Mouse (Mus musculus) forebrain, embryonic 11.5 days (tissue): ENCODE results near the gene Tm7sf3. TPM values are rescaled to one million over a fixed set of nuclear protein-coding genes. Genes with fewer than 3 reads are reported as not detected.

Experiments
- ATAC-seq: fragments of 200-750 bp; cut with Nextera tagmentation; replicated peaks from 2 replicates; pipeline ENCODE4 v1.8.0; 2017; ENCODE audit warnings: moderate TSS enrichment; ENCODE audit not compliant: low FRiP score
- DNase-seq: peaks from one replicate; pipeline ENCODE4 v3.0.0-alpha.2; 2017; ENCODE audit warnings: low spot score
- H3K27ac ChIP-seq: fragments of 300-500 bp; sonication (generic); 2 replicates; pipeline ENCODE4 v1.5.1; 2014; ENCODE audit warnings: low read depth, low read length
- H3K27me3 ChIP-seq: fragments of 300-500 bp; sonication (generic); 2 replicates; pipeline ENCODE4 v1.6.1; 2014; ENCODE audit warnings: mild to moderate bottlenecking, low read length, mixed read lengths; ENCODE audit not compliant: control insufficient read depth, insufficient read depth
- H3K36me3 ChIP-seq: fragments of 300-500 bp; sonication (generic); 2 replicates; pipeline ENCODE4 v1.6.1; 2014; ENCODE audit warnings: mild to moderate bottlenecking, low read length, moderate library complexity, mixed read lengths; ENCODE audit not compliant: control insufficient read depth, insufficient read depth
- H3K4me1 ChIP-seq: fragments of 300-500 bp; sonication (generic); replicated peaks from 2 replicates; pipeline ENCODE4 v1.6.1; 2014; ENCODE audit warnings: low read length, mixed read lengths; ENCODE audit not compliant: control insufficient read depth, insufficient read depth
- H3K4me2 ChIP-seq: fragments of 300-500 bp; sonication (generic); 2 replicates; pipeline ENCODE4 v1.6.1; 2014; ENCODE audit warnings: low read depth, mild to moderate bottlenecking, low read length, moderate library complexity, mixed read lengths; ENCODE audit not compliant: severe bottlenecking
- H3K4me3 ChIP-seq: fragments of 300-500 bp; sonication (generic); 2 replicates; pipeline ENCODE4 v1.5.1; 2014; ENCODE audit warnings: low read depth, low read length
- H3K9ac ChIP-seq: fragments of 300-500 bp; sonication (generic); 2 replicates; pipeline ENCODE4 v1.6.1; 2014; ENCODE audit warnings: low read length
- H3K9me3 ChIP-seq: fragments of 300-500 bp; sonication (generic); 2 replicates; pipeline ENCODE4 v1.6.1; 2016; ENCODE audit warnings: low read length, mixed read lengths; ENCODE audit not compliant: control insufficient read depth
- WGBS: fragments of 180-500 bp; shearing (Covaris S2); extraction: QIAGEN DNeasy Blood & Tissue Kit; methylation state at CpG from one replicate; pipeline ENCODE4 v1.1.7; 2014; 5-methylcytosine and 5-hydroxymethylcytosine counted together
- polyA plus RNA-seq: library from polyadenylated mRNA; unstranded; fragments of >200 nt; fragmentation: Nextera tagmentation; extraction: Ambion mirVana; gene quantifications from 2 replicates; pipeline ENCODE4 v1.2.1, GENCODE M21; 2014

Tm7sf3 gene
- polyA plus RNA-seq = 25.4 and 26.5 TPM in 2 replicates

DNA sequence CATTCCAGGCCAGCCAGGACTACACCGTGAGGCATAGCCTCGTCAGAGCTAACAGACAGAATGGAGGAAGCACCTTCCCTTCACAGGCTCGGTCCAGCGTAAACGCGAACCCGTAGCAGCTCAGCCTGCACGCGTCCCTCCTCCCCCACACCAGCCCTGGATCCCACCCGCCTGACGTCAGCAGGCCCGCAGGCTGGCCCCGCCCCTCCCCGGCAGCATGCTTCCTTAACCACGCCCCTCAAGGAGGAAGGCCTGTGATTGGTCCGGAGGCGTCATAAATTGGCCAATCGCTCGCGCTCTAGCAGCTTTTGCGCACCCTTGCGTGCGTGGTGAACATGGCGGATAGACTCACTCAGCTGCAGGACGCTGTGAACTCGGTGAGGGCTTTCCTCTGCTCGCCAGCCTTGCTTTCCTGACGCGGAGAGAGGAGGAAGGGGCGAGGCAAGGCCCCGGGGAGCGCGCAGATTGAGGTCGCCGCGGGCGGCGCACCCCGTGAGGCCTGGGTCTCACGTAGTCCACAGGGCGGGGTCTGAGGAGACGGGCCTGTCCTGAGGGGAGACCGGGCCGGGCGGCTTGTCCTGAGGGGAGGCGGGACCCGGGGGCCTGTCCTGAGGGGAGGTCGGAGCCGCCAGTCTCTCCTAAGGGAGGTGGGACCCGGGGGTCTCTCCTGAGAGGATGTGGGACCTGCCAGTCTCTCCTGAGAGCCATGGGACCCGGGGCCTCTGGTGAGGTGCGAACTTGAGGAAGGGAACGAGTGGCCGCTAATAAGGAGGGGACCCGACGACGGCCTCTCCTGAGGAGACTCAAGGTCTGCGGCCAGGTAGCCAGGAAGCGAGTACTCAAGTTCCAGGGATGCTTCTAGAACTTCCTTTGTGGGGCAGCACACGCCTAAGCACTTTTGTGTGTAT lies at the start of gene Tm7sf3, which contains the start of gene Med21:
TSS of gene Tm7sf3 (minus strand) at position 549 of the 908 bp plus-strand sequence.
TSS of gene Med21 (plus strand) at position 272 of the 908 bp plus-strand sequence.
- peak within 1 kb of the TSS; percentile 71 for H3K4me3 ChIP-seq
- no peaks in the 10 kb centered on the region for H3K36me3 ChIP-seq
- H3K4me1 ChIP-seq = peaks cover 2% of the 10 kb centered on the region; the same call in 1 of the 2 replicates
- H3K9ac ChIP-seq = peak within 1 kb of the TSS; percentile 84
- no peaks in the 10 kb centered on the region for H3K9me3 ChIP-seq
- H3K27ac ChIP-seq = peak within 1 kb of the TSS; percentile 47; the same call in 1 of the 2 replicates
- DNase-seq (peak; percentile 100), ATAC-seq (peak; percentile 97)
- peak within 1 kb of the TSS; percentile 88 for H3K4me2 ChIP-seq
- no peaks in the 10 kb centered on the region for H3K27me3 ChIP-seq
- whole genome bisulfite sequencing = 1% methylated on average over 57 of the region's 60 CpGs

DNA sequence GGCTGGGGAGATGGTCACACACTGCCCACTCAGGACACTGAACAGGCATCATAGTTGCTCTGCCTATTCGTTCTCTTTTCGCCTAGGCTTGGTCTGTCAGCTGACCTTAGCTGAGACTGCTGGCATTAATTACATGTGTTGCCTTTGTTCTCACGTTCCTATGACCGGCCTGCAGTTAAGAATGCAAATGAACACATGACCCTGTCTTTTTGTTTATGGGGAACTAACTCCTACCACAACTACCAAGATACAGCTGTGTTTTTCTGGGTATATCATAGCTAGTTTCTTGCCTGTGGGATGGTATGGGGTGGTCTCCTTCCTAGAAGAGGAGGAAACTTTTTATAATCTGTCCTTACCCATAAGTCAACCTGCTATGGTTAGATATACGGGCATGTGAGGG lies 46.2 kb upstream of the Tm7sf3 start:
- DNase-seq (no peak), ATAC-seq (no peak)
- H3K4me1 ChIP-seq = no peaks in the 10 kb centered on the region
- no peak overlapping the region for H3K9ac ChIP-seq
- no peak overlapping the region for H3K27ac ChIP-seq
- no peaks in the 10 kb centered on the region for H3K9me3 ChIP-seq
- no peaks in the 10 kb centered on the region for H3K27me3 ChIP-seq
- WGBS = 79% methylated on average over 5 of the region's 5 CpGs
- no peak overlapping the region for H3K4me2 ChIP-seq
- H3K4me3 ChIP-seq = no peak overlapping the region
- no peaks in the 10 kb centered on the region for H3K36me3 ChIP-seq

DNA sequence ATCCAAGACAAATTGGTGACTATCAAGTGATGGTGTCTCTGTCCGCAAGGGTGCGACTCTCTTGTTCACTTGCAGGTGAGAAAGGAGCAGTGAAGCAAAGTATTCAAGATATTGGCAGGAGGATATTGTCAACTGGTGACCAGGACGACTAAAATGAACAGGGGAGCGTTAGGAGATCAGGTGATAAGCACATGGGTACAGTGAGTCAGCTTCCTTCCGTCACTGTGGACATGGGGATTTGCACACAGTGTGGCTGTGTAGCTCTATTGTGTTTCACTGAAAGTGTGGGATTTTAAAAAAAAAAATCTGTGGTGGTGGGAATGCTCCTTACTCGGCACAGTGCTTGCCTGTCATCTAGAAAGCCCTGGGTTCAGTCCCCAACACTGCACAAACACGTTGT lies 45.4 kb upstream of the Tm7sf3 start:
- no peak for ATAC-seq
- WGBS = 88% methylated on average over 7 of the region's 7 CpGs
- Histone ChIP-seq H3K27me3 (no peaks in the 10 kb centered on the region), H3K4me2 (no peak overlapping the region), H3K4me1 (no peaks in the 10 kb centered on the region), H3K36me3 (no peaks in the 10 kb centered on the region), H3K9me3 (no peaks in the 10 kb centered on the region), H3K4me3 (no peak overlapping the region), H3K9ac (no peak overlapping the region), H3K27ac (no peak overlapping the region)
- DNase-seq = no peak

DNA sequence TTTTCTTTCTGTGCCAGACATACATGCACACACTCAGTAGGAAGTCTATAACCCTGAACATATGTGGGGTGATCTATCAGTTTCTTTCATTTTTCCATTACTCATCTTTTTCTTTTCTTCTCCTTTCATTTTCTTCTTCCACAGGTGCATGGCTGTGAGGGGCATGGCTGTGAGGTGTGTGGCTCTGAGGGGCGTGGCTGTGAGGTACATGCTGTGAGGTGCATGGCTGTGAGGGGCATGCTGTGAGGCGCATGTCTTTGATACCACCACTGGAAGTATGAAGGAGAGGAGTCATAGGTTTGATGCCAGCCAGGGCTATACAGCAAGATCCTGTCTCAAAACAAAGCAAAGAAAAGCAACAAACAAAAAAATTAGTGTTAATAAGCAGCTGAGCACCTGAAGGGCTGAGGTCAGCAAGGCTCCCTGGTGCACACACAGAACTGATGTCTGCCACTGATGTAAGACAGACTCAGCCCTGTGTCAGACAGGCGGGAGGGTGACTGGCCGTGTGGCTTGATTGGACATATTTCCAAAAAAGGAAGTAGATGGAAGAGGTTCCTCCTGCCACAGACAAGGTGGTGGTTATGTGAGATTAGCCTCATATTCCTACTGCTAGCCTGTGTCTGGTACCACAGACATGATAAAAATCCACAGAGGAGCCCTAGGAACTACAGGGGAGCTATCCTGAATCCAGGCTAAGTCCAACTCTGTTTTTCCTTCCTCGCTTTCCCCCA lies 44.0 kb upstream of the Tm7sf3 start:
- no peak for ATAC-seq
- H3K9ac ChIP-seq = no peak overlapping the region
- H3K9me3 ChIP-seq = no peaks in the 10 kb centered on the region
- no peak overlapping the region for H3K4me2 ChIP-seq
- 82% methylated on average over 5 of the region's 5 CpGs for WGBS
- no peaks in the 10 kb centered on the region for H3K36me3 ChIP-seq
- no peak overlapping the region for H3K4me3 ChIP-seq
- no peak overlapping the region for H3K27ac ChIP-seq
- H3K27me3 ChIP-seq = no peaks in the 10 kb centered on the region
- H3K4me1 ChIP-seq = no peaks in the 10 kb centered on the region
- DNase-seq = no peak

DNA sequence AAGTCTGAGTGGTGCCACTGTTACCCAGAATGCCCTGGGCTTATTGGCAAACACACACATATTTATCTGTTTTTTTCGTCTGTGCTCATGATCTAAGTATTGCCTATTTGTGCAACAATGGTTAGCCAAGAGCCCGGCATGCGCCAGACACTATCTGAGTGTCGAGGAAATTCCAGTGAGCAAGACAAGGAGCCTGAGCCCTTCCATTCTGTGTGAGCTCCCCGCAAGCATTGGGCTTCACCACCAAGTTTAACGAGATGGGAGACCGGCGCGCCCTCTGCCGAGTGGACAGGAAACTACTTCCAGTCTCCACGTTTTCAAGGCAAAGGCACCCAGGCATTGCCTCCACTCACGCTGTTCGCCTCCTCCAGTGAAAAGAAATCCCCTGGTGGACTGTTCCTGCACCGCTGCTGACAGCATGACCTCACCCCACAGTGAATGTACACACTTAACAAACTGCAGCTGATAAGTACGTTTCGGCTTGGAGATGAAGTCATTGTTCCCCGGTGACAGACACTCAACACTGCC lies 43.2 kb upstream of the Tm7sf3 start:
- ATAC-seq (no peak), DNase-seq (no peak)
- H3K4me2 ChIP-seq = no peak overlapping the region
- WGBS = 85% methylated on average over 17 of the region's 17 CpGs
- no peaks in the 10 kb centered on the region for H3K4me1 ChIP-seq
- H3K9me3 ChIP-seq = no peaks in the 10 kb centered on the region
- H3K36me3 ChIP-seq = no peaks in the 10 kb centered on the region
- H3K27ac ChIP-seq = no peak overlapping the region
- H3K9ac ChIP-seq = no peak overlapping the region
- H3K4me3 ChIP-seq = no peak overlapping the region
- no peaks in the 10 kb centered on the region for H3K27me3 ChIP-seq

DNA sequence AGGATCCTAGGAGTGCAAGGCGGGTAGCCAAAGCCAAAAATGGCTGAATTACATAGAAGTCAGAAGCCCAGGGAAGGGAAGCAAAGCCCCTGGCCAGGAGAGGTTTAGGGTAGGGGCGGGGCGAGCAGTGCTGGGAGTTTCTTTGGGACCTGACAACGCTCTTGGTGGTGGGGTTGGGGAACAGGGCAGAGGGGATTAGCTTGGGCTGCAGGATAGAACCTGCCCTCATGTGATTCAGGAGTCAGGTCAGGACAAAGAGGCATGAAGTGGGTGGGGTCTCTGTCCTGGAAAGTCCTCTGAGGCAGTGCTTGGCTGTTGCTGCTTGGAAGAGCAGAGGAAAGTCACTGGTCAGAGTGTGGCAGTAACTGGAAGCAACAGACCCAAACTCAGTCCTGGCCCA lies 41.3 kb upstream of the Tm7sf3 start:
- Histone ChIP-seq H3K4me1 (no peaks in the 10 kb centered on the region), H3K9ac (no peak overlapping the region), H3K27ac (no peak overlapping the region), H3K27me3 (no peaks in the 10 kb centered on the region), H3K4me2 (no peak overlapping the region), H3K9me3 (no peaks in the 10 kb centered on the region), H3K36me3 (no peaks in the 10 kb centered on the region), H3K4me3 (no peak overlapping the region)
- WGBS = 77% methylated on average over 4 of the region's 4 CpGs
- no peak for ATAC-seq
- no peak for DNase-seq

DNA sequence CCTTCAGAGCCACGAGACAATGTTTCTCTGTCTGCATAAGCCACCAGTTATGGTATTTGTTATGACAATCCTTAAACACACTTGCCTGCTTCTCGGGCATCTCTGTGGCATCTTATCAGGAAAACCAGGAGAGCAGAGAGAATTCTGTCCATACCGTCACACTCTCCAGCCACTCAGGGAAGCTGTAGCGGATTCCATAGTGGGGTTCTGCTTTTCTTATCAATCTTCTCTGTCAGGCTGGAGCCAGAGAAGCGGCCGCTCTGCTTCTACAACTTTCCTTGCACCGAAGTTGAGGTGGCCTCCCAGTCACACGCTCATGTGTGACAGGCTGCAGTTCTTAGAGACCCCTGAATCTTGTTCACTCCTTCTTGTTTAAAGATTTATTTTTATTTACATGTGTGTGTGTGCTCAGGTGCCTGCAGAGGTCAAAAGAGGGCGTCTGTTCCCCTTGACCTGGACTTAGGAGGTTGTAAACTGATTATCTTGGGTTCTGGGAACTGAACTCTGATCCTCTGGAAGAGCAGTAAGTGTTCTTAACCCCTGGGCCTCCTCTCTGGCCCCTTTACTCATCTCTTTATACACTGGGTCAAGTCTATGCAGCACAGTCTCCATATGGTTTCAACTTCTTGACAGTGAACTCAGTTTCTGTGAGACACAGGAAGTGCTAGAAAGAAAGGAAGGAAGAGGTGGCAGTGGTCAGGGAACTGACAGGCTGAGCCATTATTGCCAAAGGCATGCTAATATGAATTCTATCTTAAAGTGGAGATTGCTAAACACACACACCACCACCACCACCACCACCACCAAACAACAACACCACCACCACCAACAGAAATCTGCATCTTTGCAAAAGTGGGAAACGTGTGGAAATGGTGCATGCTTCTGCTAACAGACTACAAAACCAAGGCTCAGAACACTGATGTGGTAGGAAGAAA lies 35.8 kb upstream of the Tm7sf3 start:
- H3K9me3 ChIP-seq = no peaks in the 10 kb centered on the region
- no peak overlapping the region for H3K9ac ChIP-seq
- DNase-seq = no peak
- no peak for ATAC-seq
- no peaks in the 10 kb centered on the region for H3K4me1 ChIP-seq
- H3K27me3 ChIP-seq = no peaks in the 10 kb centered on the region
- no peak overlapping the region for H3K27ac ChIP-seq
- no peaks in the 10 kb centered on the region for H3K36me3 ChIP-seq
- H3K4me3 ChIP-seq = no peak overlapping the region
- H3K4me2 ChIP-seq = no peak overlapping the region
- WGBS = 80% methylated on average over 10 of the region's 10 CpGs

DNA sequence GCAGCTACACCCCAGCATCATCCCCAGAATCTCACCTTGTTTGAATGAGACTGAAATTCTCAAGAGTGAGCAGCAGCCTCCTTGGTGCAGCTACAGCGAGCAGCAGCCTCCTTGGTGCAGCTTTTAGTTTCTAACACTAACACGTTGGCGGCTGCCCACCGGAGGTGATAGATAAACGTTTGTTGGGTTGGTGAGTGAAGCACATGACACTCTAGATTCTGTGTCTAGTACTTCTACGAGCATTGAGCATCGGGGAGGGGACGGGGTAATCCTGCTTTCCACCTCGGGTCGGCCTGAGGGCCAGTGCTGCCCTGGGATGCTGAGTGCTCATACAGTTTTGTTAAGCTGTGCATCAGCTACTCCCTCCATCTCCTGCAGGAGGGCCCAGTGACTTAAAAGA lies 34.3 kb upstream of the Tm7sf3 start:
- DNase-seq = no peak
- Histone ChIP-seq H3K27me3 (no peaks in the 10 kb centered on the region), H3K9ac (no peak overlapping the region), H3K36me3 (no peaks in the 10 kb centered on the region), H3K4me1 (no peaks in the 10 kb centered on the region), H3K4me3 (no peak overlapping the region), H3K4me2 (no peak overlapping the region), H3K27ac (no peak overlapping the region), H3K9me3 (no peaks in the 10 kb centered on the region)
- 81% methylated on average over 10 of the region's 10 CpGs for WGBS
- ATAC-seq = no peak
